Mouse (Mus musculus): Measurements from ENCODE around the gene Slc13a2. TPM values are rescaled to one million over a fixed set of nuclear protein-coding genes. Genes with fewer than 3 reads are reported as not detected.
A peak's percentile ranks its signal among the peaks of the same experiment; 100 is the strongest.

Gene Slc13a2
- polyA plus RNA-seq, 1 experiment from 2014 or later, result not detected

- no peak overlapping the region for H3K4me3 ChIP-seq
- H3K4me1 ChIP-seq, result peaks cover 3% of the 10 kb centered on the region
- no peak overlapping the region for H3K9ac ChIP-seq
- 76% methylated on average over 6 of the region's 6 CpGs for WGBS
- no peaks in the 10 kb centered on the region for H3K36me3 ChIP-seq
- no peak for ATAC-seq (ENCODE audit: low FRiP score, low read depth)
- H3K27ac ChIP-seq, result no peak overlapping the region
- H3K9me3 ChIP-seq, result no peaks in the 10 kb centered on the region
- H3K4me2 ChIP-seq (replicated peaks), result no peak overlapping the region
- peaks cover 4% of the 10 kb centered on the region; the same call in 1 of the 2 replicates for H3K27me3 ChIP-seq (replicated peaks)
Measured at GRCm38 (mm10) chr11:78402062-78402461, 20.0 kb downstream of the Slc13a2 start.

- H3K4me1 ChIP-seq, result peaks cover 5% of the 10 kb centered on the region
- H3K27me3 ChIP-seq (replicated peaks), result peaks cover 4% of the 10 kb centered on the region; the same call in 1 of the 2 replicates
- no peak overlapping the region for H3K9ac ChIP-seq
- no peak overlapping the region for H3K4me3 ChIP-seq
- WGBS, result 79% methylated on average over 3 of the region's 3 CpGs
- no peaks in the 10 kb centered on the region for H3K9me3 ChIP-seq
- ATAC-seq (ENCODE audit: low FRiP score, low read depth), result no peak
- H3K4me2 ChIP-seq (replicated peaks), result no peak overlapping the region
- H3K27ac ChIP-seq, result no peak overlapping the region
- no peaks in the 10 kb centered on the region for H3K36me3 ChIP-seq
Measured at GRCm38 (mm10) chr11:78401469-78401868, 20.5 kb downstream of the Slc13a2 start.

GRCm38 (mm10) chr11:78400936-78401335 is 21.1 kb downstream of the Slc13a2 start:
- Histone ChIP-seq H3K4me1 (peaks cover 5% of the 10 kb centered on the region), H3K36me3 (no peaks in the 10 kb centered on the region), H3K9ac (no peak overlapping the region), H3K27ac (no peak overlapping the region), H3K9me3 (no peaks in the 10 kb centered on the region), H3K4me2 (replicated peaks) (no peak overlapping the region), H3K4me3 (no peak overlapping the region), H3K27me3 (replicated peaks) (peaks cover 4% of the 10 kb centered on the region; the same call in 1 of the 2 replicates)
- ATAC-seq (ENCODE audit: low FRiP score, low read depth), result no peak
- 77% methylated on average over 3 of the region's 3 CpGs for WGBS

- Histone ChIP-seq H3K4me2 (replicated peaks) (no peak overlapping the region), H3K4me3 (no peak overlapping the region), H3K36me3 (no peaks in the 10 kb centered on the region), H3K9me3 (no peaks in the 10 kb centered on the region), H3K4me1 (peaks cover 5% of the 10 kb centered on the region), H3K27ac (no peak overlapping the region), H3K27me3 (replicated peaks) (peaks cover 4% of the 10 kb centered on the region; the same call in 1 of the 2 replicates), H3K9ac (no peak overlapping the region)
- WGBS, result 24% methylated on average over 8 of the region's 8 CpGs
- ATAC-seq (ENCODE audit: low FRiP score, low read depth), result no peak
Measured at GRCm38 (mm10) chr11:78399680-78400079, 22.3 kb downstream of the Slc13a2 start.

- H3K9me3 ChIP-seq, result no peaks in the 10 kb centered on the region
- H3K4me3 ChIP-seq, result no peak overlapping the region
- H3K4me2 ChIP-seq (replicated peaks), result no peak overlapping the region
- no peaks in the 10 kb centered on the region; the same call in 1 of the 2 replicates for H3K27me3 ChIP-seq (replicated peaks)
- H3K27ac ChIP-seq, result no peak overlapping the region
- ATAC-seq (ENCODE audit: low FRiP score, low read depth), result no peak
- no peaks in the 10 kb centered on the region for H3K36me3 ChIP-seq
- H3K9ac ChIP-seq, result no peak overlapping the region
- WGBS, result 73% methylated on average over 6 of the region's 6 CpGs
- peaks cover 5% of the 10 kb centered on the region for H3K4me1 ChIP-seq
Measured at GRCm38 (mm10) chr11:78398212-78398611, 23.8 kb downstream of the Slc13a2 start.

- no peaks in the 10 kb centered on the region for H3K9me3 ChIP-seq
- H3K9ac ChIP-seq, result no peak overlapping the region
- H3K4me1 ChIP-seq, result peaks cover 5% of the 10 kb centered on the region
- H3K27me3 ChIP-seq (replicated peaks), result no peaks in the 10 kb centered on the region; the same call in 1 of the 2 replicates
- H3K27ac ChIP-seq, result no peak overlapping the region
- no peak overlapping the region for H3K4me3 ChIP-seq
- H3K36me3 ChIP-seq, result no peaks in the 10 kb centered on the region
- WGBS, result 11% methylated on average over 18 of the region's 18 CpGs
- H3K4me2 ChIP-seq (replicated peaks), result peak overlapping the region; percentile 56
- ATAC-seq (ENCODE audit: low FRiP score, low read depth), result 0 out of 2 replicates have a peak, but pooled peaks have one; percentile 29
Measured at GRCm38 (mm10) chr11:78397397-78397796, 24.6 kb downstream of the Slc13a2 start.

GRCm38 (mm10) chr11:78396950-78397349 is 25.1 kb downstream of the Slc13a2 start:
- peaks cover 5% of the 10 kb centered on the region for H3K4me1 ChIP-seq
- no peak overlapping the region for H3K4me3 ChIP-seq
- H3K9ac ChIP-seq, result no peak overlapping the region
- peak overlapping the region; percentile 56 for H3K4me2 ChIP-seq (replicated peaks)
- no peak for ATAC-seq (ENCODE audit: low FRiP score, low read depth)
- WGBS, result 41% methylated on average over 11 of the region's 11 CpGs
- no peaks in the 10 kb centered on the region for H3K36me3 ChIP-seq
- no peak overlapping the region for H3K27ac ChIP-seq
- no peaks in the 10 kb centered on the region; the same call in 1 of the 2 replicates for H3K27me3 ChIP-seq (replicated peaks)
- no peaks in the 10 kb centered on the region for H3K9me3 ChIP-seq

- Histone ChIP-seq H3K9ac (no peak overlapping the region), H3K4me3 (no peak overlapping the region), H3K9me3 (no peaks in the 10 kb centered on the region), H3K4me1 (peaks cover 5% of the 10 kb centered on the region), H3K27ac (no peak overlapping the region), H3K4me2 (replicated peaks) (no peak overlapping the region), H3K27me3 (replicated peaks) (no peaks in the 10 kb centered on the region), H3K36me3 (no peaks in the 10 kb centered on the region)
- WGBS, result 87% methylated on average over 3 of the region's 3 CpGs
- no peak for ATAC-seq (ENCODE audit: low FRiP score, low read depth)
Measured at GRCm38 (mm10) chr11:78392728-78393127, 29.3 kb downstream of the Slc13a2 start.

GRCm38 (mm10) chr11:78386508-78387043 is 35.4 kb downstream of the Slc13a2 start, which contains the start of gene Foxn1:
Gene Foxn1 (minus strand): TSS chr11:78386558.
- Histone ChIP-seq H3K27ac (no peak within 1 kb of the TSS), H3K27me3 (replicated peaks) (no peaks in the 10 kb centered on the region), H3K4me2 (replicated peaks) (no peak within 1 kb of the TSS), H3K9ac (no peak within 1 kb of the TSS), H3K9me3 (no peaks in the 10 kb centered on the region), H3K36me3 (no peaks in the 10 kb centered on the region), H3K4me1 (no peaks in the 10 kb centered on the region), H3K4me3 (no peak within 1 kb of the TSS)
- ATAC-seq (ENCODE audit: low FRiP score, low read depth), result no peak
- WGBS, result 86% methylated on average over 14 of the region's 14 CpGs

- no peak for ATAC-seq (ENCODE audit: low FRiP score, low read depth)
- 89% methylated on average over 10 of the region's 10 CpGs for WGBS
- no peak overlapping the region for H3K4me2 ChIP-seq (replicated peaks)
- no peaks in the 10 kb centered on the region for H3K27me3 ChIP-seq (replicated peaks)
- no peaks in the 10 kb centered on the region for H3K9me3 ChIP-seq
- H3K4me3 ChIP-seq, result no peak overlapping the region
- no peak overlapping the region for H3K27ac ChIP-seq
- H3K4me1 ChIP-seq, result no peaks in the 10 kb centered on the region
- no peaks in the 10 kb centered on the region for H3K36me3 ChIP-seq
- no peak overlapping the region for H3K9ac ChIP-seq
Measured at GRCm38 (mm10) chr11:78385776-78386175, 36.2 kb downstream of the Slc13a2 start.

GRCm38 (mm10) chr11:78382701-78383100 is 39.3 kb downstream of the Slc13a2 start:
- Histone ChIP-seq H3K36me3 (no peaks in the 10 kb centered on the region), H3K4me3 (no peak overlapping the region), H3K9me3 (no peaks in the 10 kb centered on the region), H3K4me2 (replicated peaks) (no peak overlapping the region), H3K4me1 (no peaks in the 10 kb centered on the region), H3K27me3 (replicated peaks) (no peaks in the 10 kb centered on the region), H3K9ac (no peak overlapping the region), H3K27ac (no peak overlapping the region)
- WGBS, result 47% methylated on average over 5 of the region's 5 CpGs
- ATAC-seq (ENCODE audit: low FRiP score, low read depth), result no peak

GRCm38 (mm10) chr11:78382286-78382685 is 39.7 kb downstream of the Slc13a2 start:
- H3K9me3 ChIP-seq, result no peaks in the 10 kb centered on the region
- H3K27ac ChIP-seq, result no peak overlapping the region
- no peak for ATAC-seq (ENCODE audit: low FRiP score, low read depth)
- no peak overlapping the region for H3K4me3 ChIP-seq
- H3K36me3 ChIP-seq, result no peaks in the 10 kb centered on the region
- WGBS, result 84% methylated on average over 7 of the region's 7 CpGs
- no peaks in the 10 kb centered on the region for H3K4me1 ChIP-seq
- no peak overlapping the region for H3K9ac ChIP-seq
- H3K4me2 ChIP-seq (replicated peaks), result no peak overlapping the region
- no peaks in the 10 kb centered on the region for H3K27me3 ChIP-seq (replicated peaks)

- 86% methylated on average over 3 of the region's 3 CpGs for WGBS
- no peak for ATAC-seq (ENCODE audit: low FRiP score, low read depth)
- no peaks in the 10 kb centered on the region for H3K9me3 ChIP-seq
- no peaks in the 10 kb centered on the region for H3K27me3 ChIP-seq (replicated peaks)
- H3K27ac ChIP-seq, result no peak overlapping the region
- no peak overlapping the region for H3K9ac ChIP-seq
- H3K4me2 ChIP-seq (replicated peaks), result no peak overlapping the region
- no peaks in the 10 kb centered on the region for H3K36me3 ChIP-seq
- H3K4me3 ChIP-seq, result no peak overlapping the region
- H3K4me1 ChIP-seq, result no peaks in the 10 kb centered on the region
Measured at GRCm38 (mm10) chr11:78380996-78381395, 41.0 kb downstream of the Slc13a2 start.
